Mouse (Mus musculus) G1E (cell line): Measurements from ENCODE around the gene Ppm1j.

Experiments
- CTCF ChIP-seq: IDR thresholded peaks from 2 replicates; pipeline ENCODE4 v1.5.1; 2012; ENCODE audit warnings: low read depth, low read length, inconsistent platforms, mixed read lengths
- GATA1 ChIP-seq: IDR thresholded peaks from 2 replicates; pipeline ENCODE4 v1.6.1; 2012; ENCODE audit warnings: borderline replicate concordance, low read length, inconsistent platforms, mixed read lengths
- GATA2 ChIP-seq: IDR thresholded peaks from 2 replicates; pipeline ENCODE4 v1.6.1; 2012; ENCODE audit warnings: low read depth, low read length, inconsistent platforms, borderline replicate concordance
- POLR2AphosphoS5 ChIP-seq: IDR thresholded peaks from 2 replicates; pipeline ENCODE4 v1.6.1; 2012; ENCODE audit warnings: low read depth, low read length, inconsistent platforms; ENCODE audit not compliant: insufficient replicate concordance
- TAL1 ChIP-seq: conservative IDR thresholded peaks from 2 replicates; pipeline ENCODE4 v1.6.1; 2012; ENCODE audit warnings: low read depth, low read length, inconsistent platforms, mixed read lengths

DNA sequence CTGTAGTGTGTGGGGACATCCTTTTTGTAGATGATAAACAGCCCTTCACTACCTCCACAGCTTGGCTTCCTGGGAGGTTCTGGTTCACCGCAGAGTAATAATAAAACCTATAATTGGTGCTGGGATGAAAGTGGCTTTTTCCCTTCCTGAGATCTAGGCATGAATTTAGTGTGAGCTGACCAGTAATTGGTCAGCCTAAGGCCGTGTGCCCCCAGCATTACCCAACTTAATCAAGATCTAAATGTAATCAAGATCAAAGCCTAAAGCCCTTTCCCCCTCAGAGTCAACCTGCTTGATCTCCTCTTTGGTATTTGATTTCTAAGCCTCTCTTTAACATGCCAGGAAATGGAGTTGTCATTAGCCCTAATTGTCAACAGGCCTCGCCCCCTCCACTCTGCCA is 47.9 kb upstream of the Ppm1j start:
- TF ChIP-seq CTCF (no peak), GATA1 (no peak), GATA2 (no peak), POLR2AphosphoS5 (no peak), TAL1 (no peak)
